Mouse (Mus musculus) thymus, adult 2 months (tissue): Measurements from ENCODE around the gene Rab43.

ENCODE experiments used
- CTCF ChIP-seq: fragments of 200-500 bp; IDR thresholded peaks from 2 replicates; pipeline ENCODE4 v1.5.1; 2012; ENCODE audit warnings: mild to moderate bottlenecking, control low read depth, low read length, moderate library complexity, borderline replicate concordance; ENCODE audit not compliant: control insufficient read depth, poor library complexity, insufficient read depth; ENCODE audit errors: extremely low read depth
- POLR2A ChIP-seq: fragments of 200-500 bp; IDR thresholded peaks from 2 replicates; pipeline ENCODE4 v1.6.1; 2012; ENCODE audit warnings: mild to moderate bottlenecking, low read length, control low read depth, moderate library complexity; ENCODE audit not compliant: control insufficient read depth, poor library complexity, insufficient read depth; ENCODE audit errors: extremely low read depth

GRCm38 (mm10) chr6:87778294-87779173, 33.4 kb downstream of the Rab43 start:
- no peak for TF ChIP-seq POLR2A
- no peak for TF ChIP-seq CTCF
